Mouse (Mus musculus) MEL (cell line): ENCODE data around the gene Osbpl11. TPM values are rescaled to one million over a fixed set of nuclear protein-coding genes. Genes with fewer than 3 reads are reported as not detected.

ENCODE experiments used
- DNase-seq: peaks from one replicate; pipeline ENCODE4 v3.0.0; 2011; ENCODE audit warnings: low read depth, low spot score
- H3K27ac ChIP-seq: 2 replicates; pipeline ENCODE4 v1.5.1; 2012; ENCODE audit warnings: low read depth, mild to moderate bottlenecking, control low read depth, low read length, moderate library complexity; ENCODE audit not compliant: control insufficient read depth
- H3K27me3 ChIP-seq, 2 experiments: fragments of 150-350 bp in 1 of 2; sonication (generic) in 1 of 2; 2 replicates each; pipeline ENCODE4 v1.6.1; 2012; ENCODE audit warnings: low read length in 2 of 2, mild to moderate bottlenecking in 2 of 2, improper control_type of control experiment in 1 of 2, moderate library complexity in 1 of 2; ENCODE audit not compliant: insufficient read depth in 2 of 2, control insufficient read depth in 1 of 2
- H3K36me3 ChIP-seq, 2 experiments: 2 replicates each; pipeline ENCODE4 v1.6.1; 2012 to 2014; ENCODE audit warnings: low read length in 2 of 2, improper control_type of control experiment in 1 of 2, inconsistent platforms in 1 of 2, mild to moderate bottlenecking in 1 of 2; ENCODE audit not compliant: insufficient read depth in 2 of 2, control insufficient read depth in 1 of 2
- H3K4me1 ChIP-seq, 2 experiments: fragments of 150-350 bp in 1 of 2; sonication (generic) in 1 of 2; 2 replicates each; pipeline ENCODE4 v1.6.1; 2012; ENCODE audit warnings: low read length in 2 of 2, improper control_type of control experiment in 1 of 2, mild to moderate bottlenecking in 1 of 2; ENCODE audit not compliant: insufficient read depth in 2 of 2, control insufficient read depth in 1 of 2
- H3K4me3 ChIP-seq, 2 experiments: fragments of 150-350 bp in 1 of 2; sonication (generic) in 1 of 2; 2 replicates each; pipeline ENCODE4 v1.5.1; 2012; ENCODE audit warnings: low read depth in 2 of 2, low read length in 2 of 2, mild to moderate bottlenecking in 2 of 2, moderate library complexity in 2 of 2, control low read depth in 1 of 2, improper control_type of control experiment in 1 of 2; ENCODE audit not compliant: control insufficient read depth in 1 of 2, insufficient read depth in 1 of 2
- H3K79me2 ChIP-seq: 2 replicates; pipeline ENCODE4 v1.6.1; 2012; ENCODE audit warnings: mild to moderate bottlenecking, low read length, moderate library complexity; ENCODE audit not compliant: control insufficient read depth, poor library complexity, insufficient read depth
- H3K9ac ChIP-seq: 2 replicates; pipeline ENCODE4 v1.6.1; 2012; ENCODE audit warnings: low read depth, mild to moderate bottlenecking, control low read depth, low read length, moderate library complexity; ENCODE audit not compliant: control insufficient read depth, poor library complexity, severe bottlenecking
- H3K9me3 ChIP-seq: fragments of 150-350 bp; sonication (generic); replicated peaks from 2 replicates; pipeline ENCODE4 v1.6.1; 2012; ENCODE audit warnings: mild to moderate bottlenecking, low read length, improper control_type of control experiment, moderate library complexity; ENCODE audit not compliant: insufficient read depth
- CHD1 ChIP-seq: IDR thresholded peaks from 2 replicates; pipeline ENCODE4 v1.6.1; 2012; ENCODE audit warnings: low read depth, mild to moderate bottlenecking, inconsistent platforms, low read length, improper control_type of control experiment
- ELF1 ChIP-seq: IDR thresholded peaks from 2 replicates; pipeline ENCODE4 v1.6.1; 2014; ENCODE audit warnings: low read depth, mild to moderate bottlenecking, inconsistent platforms, low read length, improper control_type of control experiment, moderate library complexity
- EP300 ChIP-seq, 2 experiments: IDR thresholded peaks; 2 replicates each; pipeline ENCODE4 v1.6.1; 2011; ENCODE audit warnings: improper control_type of control experiment in 2 of 2, low read length in 2 of 2, low read depth in 1 of 2, mild to moderate bottlenecking in 1 of 2
- ETS1 ChIP-seq: IDR thresholded peaks from 2 replicates; pipeline ENCODE4 v1.6.1; 2012; ENCODE audit warnings: low read depth, mild to moderate bottlenecking, inconsistent platforms, low read length, improper control_type of control experiment, moderate library complexity
- KAT2A ChIP-seq: conservative IDR thresholded peaks from 2 replicates; pipeline ENCODE4 v1.6.1; 2012; ENCODE audit warnings: low read depth, low read length, improper control_type of control experiment, inconsistent platforms
- MEF2A ChIP-seq: IDR thresholded peaks from 2 replicates; pipeline ENCODE4 v1.6.1; 2014; ENCODE audit warnings: low read depth, mild to moderate bottlenecking, inconsistent platforms, low read length, improper control_type of control experiment; ENCODE audit not compliant: poor library complexity, insufficient replicate concordance, severe bottlenecking; ENCODE audit errors: extremely low read depth
- MXI1 ChIP-seq: IDR thresholded peaks from 2 replicates; pipeline ENCODE4 v1.6.1; 2011; ENCODE audit warnings: mild to moderate bottlenecking, low read depth, low read length, improper control_type of control experiment
- MYB ChIP-seq: IDR thresholded peaks from 2 replicates; pipeline ENCODE4 v1.6.1; 2011; ENCODE audit warnings: mild to moderate bottlenecking, low read depth, low read length, improper control_type of control experiment
- NELFE ChIP-seq: IDR thresholded peaks from 2 replicates; pipeline ENCODE4 v1.6.1; 2011; ENCODE audit warnings: low read depth, low read length, improper control_type of control experiment
- POLR2A ChIP-seq, 2 experiments: IDR thresholded peaks; 2 replicates each; pipeline ENCODE4 v1.6.1; 2011 to 2012; ENCODE audit warnings: low read length in 2 of 2, mild to moderate bottlenecking in 2 of 2, control low read depth in 1 of 2, improper control_type of control experiment in 1 of 2, low read depth in 1 of 2, moderate library complexity in 1 of 2; ENCODE audit not compliant: control insufficient read depth in 1 of 2, insufficient read depth in 1 of 2, poor library complexity in 1 of 2
- RCOR1 ChIP-seq: IDR thresholded peaks from 2 replicates; pipeline ENCODE4 v1.6.1; 2012; ENCODE audit warnings: low read depth, mild to moderate bottlenecking, inconsistent platforms, low read length, improper control_type of control experiment
- SMC3 ChIP-seq: IDR thresholded peaks from 2 replicates; pipeline ENCODE4 v1.6.1; 2011; ENCODE audit warnings: low read depth, low read length, improper control_type of control experiment
- TCF12 ChIP-seq: IDR thresholded peaks from 2 replicates; pipeline ENCODE4 v1.6.1; 2014; ENCODE audit warnings: low read depth, mild to moderate bottlenecking, inconsistent platforms, low read length, improper control_type of control experiment, moderate library complexity
- UBTF ChIP-seq: IDR thresholded peaks from 2 replicates; pipeline ENCODE4 v1.6.1; 2012; ENCODE audit warnings: low read depth, mild to moderate bottlenecking, inconsistent platforms, low read length, improper control_type of control experiment, moderate library complexity, borderline replicate concordance; ENCODE audit not compliant: insufficient read depth
- polyA plus RNA-seq, 2 experiments: library from polyadenylated mRNA; stranded (reverse) in 1 of 2; unstranded in 1 of 2; fragments of >175 nt in 1 of 2; fragments of >200 nt in 1 of 2; gene quantifications; 2 replicates each; pipeline versions ENCODE4 v1.2.1 to v1.2.4; 2012; ENCODE audit warnings: low replicate concordance in 2 of 2, low read depth in 1 of 2; ENCODE audit not compliant: insufficient read length in 2 of 2, insufficient read depth in 1 of 2, missing spikeins in 1 of 2
- total RNA-seq: library from RNA; depleted of rRNA; stranded (reverse); fragments of 300-350 nt; gene quantifications from 2 replicates; pipeline ENCODE4 v1.2.3, GENCODE M21; 2012

Gene Osbpl11
- total and polyA plus RNA-seq, 3 experiments: 6.9 to 10.3 TPM; not detected in 1

- TF ChIP-seq EP300 (IDR thresholded peaks at IDR 0.05; ENCODE audit: low read depth in 1 of 2, low read length in 2 of 2) (no peak), POLR2A (IDR thresholded peaks at IDR 0.05; ENCODE audit: control insufficient read depth in 1 of 2, insufficient read depth in 1 of 2, low read depth in 1 of 2, low read length in 2 of 2, poor library complexity in 1 of 2) (no peak), RCOR1 (no peak), ETS1 (no peak)
- TF ChIP-seq, all 39 proteins: peak for 0
Measured at GRCm38 (mm10) chr16:33179911-33180310, 5.0 kb upstream of the Osbpl11 start (continued).

GRCm38 (mm10) chr16:33180793-33181192, 4.1 kb upstream of the Osbpl11 start:
- Histone ChIP-seq H3K9ac (no peak overlapping the region), H3K4me1 (peaks cover 2 to 3% of the 10 kb centered on the region in 2 experiments; a peak in 3 of 4 replicates), H3K36me3 (peaks cover 0 to 3% of the 10 kb centered on the region in 2 experiments; a peak in 2 of 4 replicates), H3K27me3 (peaks cover 0 to 1% of the 10 kb centered on the region in 2 experiments; a peak in 1 of 4 replicates)
- no peak for DNase-seq
- TF ChIP-seq RCOR1 (no peak), MYB (no peak), NELFE (no peak), MXI1 (no peak), KAT2A (no peak), MEF2A (no peak), ELF1 (no peak), CHD1 (no peak)
- TF ChIP-seq, all 39 proteins: peak for 0
- Histone ChIP-seq H3K4me3 (no peak overlapping the region), H3K27ac (no peak overlapping the region), H3K79me2 (peaks cover 3% of the 10 kb centered on the region; the same call in 1 of the 2 replicates), H3K9me3 (no peaks in the 10 kb centered on the region)

GRCm38 (mm10) chr16:33185261-33186046, 583 bp downstream of the Osbpl11 start:
- peaks cover 0 to 5% of the 10 kb centered on the region in 2 experiments; a peak in 2 of 4 replicates for H3K36me3 ChIP-seq
- peak overlapping the region; percentile 97 for H3K9ac ChIP-seq
- peaks cover 6% of the 10 kb centered on the region; the same call in 1 of the 2 replicates for H3K79me2 ChIP-seq
- H3K4me3 ChIP-seq: peak overlapping the region; percentile 89 to 93
- DNase-seq: peak; percentile 58
- peak overlapping the region; percentile 61 for H3K27ac ChIP-seq
- TF ChIP-seq SMC3: no peak
- peak; percentile 91; the same call in 1 of the 2 replicates for TF ChIP-seq UBTF
- TF ChIP-seq EP300 (IDR thresholded peaks at IDR 0.05; ENCODE audit: low read depth in 1 of 2, low read length in 2 of 2): no peak
- no peak for TF ChIP-seq TCF12
- TF ChIP-seq MXI1: peak; percentile 7
- no peak for TF ChIP-seq NELFE
- peak; percentile 52; the same call in 1 of the 2 replicates for TF ChIP-seq CHD1
- H3K9me3 ChIP-seq: no peaks in the 10 kb centered on the region
- H3K4me1 ChIP-seq: peaks cover 0 to under 1% of the 10 kb centered on the region in 2 experiments; a peak in 1 of 4 replicates
- peaks cover 0 to 1% of the 10 kb centered on the region in 2 experiments; a peak in 1 of 4 replicates for H3K27me3 ChIP-seq
